Mouse (Mus musculus) retina, postnatal 1 day (tissue): ENCODE measurements around the gene Olfr453.

Source experiments
- DNase-seq: peaks from one replicate; pipeline ENCODE4 v3.0.0-alpha.2; 2012

Olfr453 gene

GRCm38 (mm10) chr6:42739071-42739470 lies at the start of gene Olfr453:
Gene Olfr453 (plus strand): TSS chr6:42739371.
- no peak for DNase-seq

DNA sequence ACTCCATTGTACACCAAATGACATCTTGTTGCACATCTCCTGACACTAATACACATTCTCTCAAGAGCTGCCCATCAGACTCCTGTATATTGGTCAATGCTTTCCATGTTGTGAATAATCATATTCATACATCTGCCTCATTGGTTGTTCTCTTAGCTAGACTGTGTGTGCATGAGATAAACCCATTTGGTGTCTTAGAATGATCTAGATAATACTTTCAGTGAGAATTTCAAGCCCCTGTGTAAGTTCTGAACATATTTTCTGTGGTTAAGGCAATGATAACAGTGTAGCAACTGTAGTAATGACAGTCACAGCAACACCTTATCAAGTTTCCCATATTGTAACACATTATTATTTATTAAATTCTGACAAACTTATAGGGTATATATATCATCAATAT lies 49.4 kb upstream of the Olfr453 start:
- no peak for DNase-seq

GRCm38 (mm10) chr6:42692154-42692516 lies 47.0 kb upstream of the Olfr453 start:
- DNase-seq, result peak; percentile 93

DNA sequence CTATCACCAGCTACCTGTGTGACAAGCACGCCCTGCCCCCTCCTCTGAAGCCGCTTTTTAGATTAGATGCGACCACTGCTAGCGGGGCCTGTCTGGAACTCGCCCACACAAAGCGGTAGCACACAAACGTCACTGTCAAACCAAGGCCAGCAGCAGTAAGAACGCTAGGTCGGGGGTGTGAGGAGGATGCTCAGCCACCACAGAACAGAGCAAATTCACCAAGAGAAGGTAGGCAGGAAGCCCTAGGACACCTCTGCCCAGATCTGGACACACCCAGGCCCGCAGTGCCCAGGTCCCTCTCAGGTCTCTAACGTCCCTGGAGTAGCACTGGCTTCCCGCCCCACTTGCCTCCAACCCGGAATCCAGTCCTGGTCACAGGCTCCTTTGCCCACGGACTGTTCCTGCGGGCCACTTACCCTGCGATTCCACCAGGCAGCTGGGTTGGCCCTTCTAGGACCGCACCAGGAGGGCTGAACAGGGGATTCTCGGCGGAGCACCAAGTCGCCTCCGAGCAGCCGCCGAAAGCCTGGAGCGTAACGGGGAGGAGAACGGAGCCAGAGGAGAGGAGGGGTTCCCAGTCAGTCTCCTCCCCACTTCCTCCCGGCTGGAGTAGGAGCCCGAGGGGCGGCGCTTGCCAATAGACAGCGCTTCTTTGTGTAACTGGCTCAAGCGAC lies 46.5 kb upstream of the Olfr453 start:
- peak; percentile 95 for DNase-seq

GRCm38 (mm10) chr6:42709291-42710211 lies 29.6 kb upstream of the Olfr453 start, which contains the start of gene Tcaf1:
Gene Tcaf1 (minus strand): TSS chr6:42710088.
- DNase-seq, result peak; percentile 93

DNA sequence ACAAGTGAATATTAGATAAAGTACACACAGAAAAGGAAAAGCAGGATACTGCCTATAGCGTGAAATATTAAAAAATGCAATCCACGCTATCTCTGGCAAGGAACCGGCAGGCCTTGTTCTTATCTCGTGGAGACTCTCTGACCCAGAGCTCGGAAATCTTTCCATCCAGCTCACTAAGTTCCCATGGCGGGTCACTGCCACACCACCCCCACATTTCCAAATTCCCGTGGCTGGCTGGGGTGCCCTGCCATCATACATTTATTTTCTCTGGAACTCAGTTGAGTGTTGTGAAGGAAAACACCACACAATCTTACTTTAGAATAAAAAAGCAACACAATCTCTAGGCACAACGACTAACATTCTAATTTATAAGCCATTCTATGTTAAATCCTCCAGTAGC lies 24.5 kb upstream of the Olfr453 start:
- DNase-seq, result no peak

DNA sequence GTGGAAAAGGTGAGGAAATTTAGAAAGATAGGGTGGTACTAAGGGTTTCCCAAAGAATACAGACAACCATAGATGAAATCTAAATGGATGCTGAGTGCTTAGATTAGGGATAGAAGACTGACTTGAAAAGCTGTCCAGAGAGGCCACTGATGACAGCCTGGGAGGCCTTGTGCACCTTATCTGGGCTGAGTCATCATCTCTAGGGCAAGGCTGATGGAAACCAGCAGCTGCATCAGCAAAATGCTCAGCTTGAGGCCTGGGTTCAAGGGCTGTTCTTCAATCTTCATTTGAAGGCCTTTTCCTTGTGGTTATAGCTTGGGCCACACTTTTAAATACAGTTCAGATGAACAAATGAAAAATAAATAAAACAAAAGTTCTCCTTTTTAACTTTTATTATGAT lies 21.2 kb upstream of the Olfr453 start:
- DNase-seq, result no peak

GRCm38 (mm10) chr6:42742303-42742702 lies 3.1 kb downstream of the Olfr453 start:
- DNase-seq, result no peak

GRCm38 (mm10) chr6:42747846-42748245 lies 8.7 kb downstream of the Olfr453 start:
- DNase-seq, result no peak

GRCm38 (mm10) chr6:42756104-42756503 lies 16.9 kb downstream of the Olfr453 start, which contains the start of gene Olfr38:
Gene Olfr38 (plus strand): TSS chr6:42756404.
- no peak for DNase-seq

DNA sequence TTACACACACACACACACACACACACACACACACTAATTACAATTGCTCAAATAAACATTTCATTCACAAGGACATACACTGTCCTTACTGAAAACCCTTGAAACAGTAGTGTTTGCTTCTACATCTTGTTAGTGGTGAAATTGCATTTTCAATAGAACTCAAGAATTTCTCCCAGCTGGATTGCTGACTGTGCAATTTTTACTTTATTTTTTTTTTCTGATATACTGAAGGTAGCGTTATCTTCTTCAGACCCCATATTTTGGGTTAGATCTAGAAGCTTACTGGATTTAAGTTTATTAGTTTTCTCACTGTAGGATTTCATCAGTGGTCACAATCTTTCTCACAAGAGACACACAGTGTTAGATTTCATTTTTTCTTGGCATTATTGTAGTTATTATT lies 37.9 kb downstream of the Olfr453 start:
- no peak for DNase-seq

GRCm38 (mm10) chr6:42784793-42785192 lies 45.6 kb downstream of the Olfr453 start, which contains the start of gene Olfr452:
Gene Olfr452 (plus strand): TSS chr6:42785093.
- DNase-seq, result no peak

DNA sequence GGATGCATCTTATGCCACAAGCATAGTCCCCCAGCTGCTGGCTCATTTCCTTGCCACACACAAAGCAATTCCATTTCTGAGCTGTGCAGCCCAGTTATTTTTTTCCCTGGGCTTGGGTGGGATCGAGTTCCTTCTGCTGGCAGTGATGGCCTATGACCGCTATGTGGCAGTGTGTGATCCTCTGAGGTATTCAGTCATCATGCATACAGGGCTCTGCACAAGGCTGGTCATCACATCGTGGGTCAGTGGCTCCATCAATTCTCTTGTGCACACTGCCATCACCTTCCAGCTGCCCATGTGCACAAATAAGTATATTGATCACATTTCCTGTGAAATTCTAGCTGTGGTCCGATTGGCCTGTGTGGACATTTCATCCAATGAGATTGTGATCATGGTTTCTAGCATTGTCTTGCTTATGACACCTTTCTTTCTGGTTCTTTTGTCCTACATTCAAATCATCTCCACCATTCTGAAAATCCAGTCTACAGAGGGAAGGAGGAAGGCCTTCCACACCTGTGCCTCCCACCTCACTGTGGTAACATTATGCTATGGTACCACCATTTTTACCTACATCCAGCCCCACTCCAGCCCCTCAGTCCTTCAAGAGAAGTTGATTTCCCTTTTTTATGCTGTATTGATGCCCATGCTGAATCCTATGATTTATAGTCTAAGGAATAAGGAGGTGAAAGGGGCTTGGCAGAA lies 51.2 kb downstream of the Olfr453 start:
- DNase-seq, result peak; percentile 25

DNA sequence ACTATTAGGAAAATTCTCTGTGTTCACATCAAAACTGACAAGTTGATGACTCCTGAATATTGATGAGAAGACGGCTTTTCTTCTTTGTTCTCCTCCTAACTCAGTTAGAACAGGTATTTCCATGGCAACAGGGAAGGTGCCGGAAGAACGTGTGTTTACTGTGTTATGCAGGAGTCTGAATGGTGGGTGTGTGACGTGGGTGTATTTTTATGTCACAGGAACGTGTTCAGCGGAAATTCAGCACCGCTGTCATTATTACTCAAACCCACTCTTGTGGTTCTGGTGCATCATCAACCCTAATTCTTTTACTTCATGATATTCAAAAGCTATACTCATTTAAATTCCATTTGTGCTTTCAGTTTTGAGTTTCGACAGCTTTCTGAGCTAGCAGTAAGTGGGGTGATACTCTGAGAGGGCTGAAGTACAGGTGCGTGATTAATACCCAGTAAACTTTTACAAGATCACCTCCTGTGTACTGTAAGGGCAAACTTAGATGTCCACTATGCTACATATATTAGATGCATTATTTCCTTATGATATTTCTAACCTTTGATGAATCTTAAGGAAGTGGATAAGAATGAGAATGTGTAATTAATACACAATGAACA lies 51.9 kb downstream of the Olfr453 start:
- DNase-seq, result no peak

- DNase-seq, result no peak
Measured at GRCm38 (mm10) chr6:42794982-42795381, 55.8 kb downstream of the Olfr453 start.
